ENCODE assay signal across 21 mouse cellular contexts in the genomic region with DNA sequence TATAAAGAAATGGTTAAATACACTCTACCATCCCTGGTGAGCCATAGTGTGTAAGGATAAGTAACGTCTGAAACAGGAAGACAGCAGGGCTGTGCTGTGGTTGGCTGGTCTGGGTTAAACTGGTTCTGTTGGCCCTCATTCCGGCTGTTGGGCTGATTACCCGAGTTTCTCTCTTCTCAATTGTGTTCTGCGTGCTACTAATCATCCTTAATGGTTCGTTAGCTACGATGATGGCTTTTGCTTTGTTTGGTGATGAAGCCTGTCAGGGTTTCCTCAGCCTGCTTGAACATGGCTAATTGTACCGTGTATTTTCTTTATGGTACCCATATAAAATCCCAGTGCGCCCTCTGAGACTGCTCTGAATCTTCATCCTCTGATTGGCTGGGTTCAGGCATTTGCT.
"Had no signal": no experiment of that assay in that cellular context is flagged by ENCODE, and none has a peak within 500 bp of the region (broad histone marks: within the 10 kb centered on the region; RNA-seq: fewer than 3 reads in every experiment).

No protein-coding gene starts in this region.

- H3K4me1 ChIP-seq: heart, embryonic 10.5 days; heart, embryonic 12.5 days; hindbrain, embryonic 15.5 days had no signal

- ATAC-seq: hindbrain, postnatal 0 days; intestine, postnatal 0 days had no signal

- H3K9me3 ChIP-seq: heart, embryonic 10.5 days; hindbrain, embryonic 15.5 days; limb, embryonic 10.5 days had no signal

- H3K4me2 ChIP-seq: heart, embryonic 12.5 days; hindbrain, embryonic 13.5 days; hindbrain, embryonic 15.5 days; limb, embryonic 12.5 days; liver, embryonic 11.5 days had no signal

- H3K27me3 ChIP-seq: heart, embryonic 12.5 days; hindbrain, embryonic 13.5 days; hindbrain, embryonic 15.5 days; limb, embryonic 12.5 days had no signal

- H3K4me3 ChIP-seq: heart, embryonic 10.5 days; heart, embryonic 12.5 days; hindbrain, embryonic 13.5 days; hindbrain, embryonic 15.5 days; layer of hippocampus, adult 2 months; left cerebral cortex, adult 2 months; limb, embryonic 10.5 days; limb, embryonic 12.5 days had no signal

- DNase-seq: gastrocnemius, postnatal 14 days; heart, adult 18-20 months; heart, postnatal 10 days; heart, postnatal 36 days; kidney, adult 18-20 months; kidney, adult 8-10 months; kidney, postnatal 10 days; kidney, postnatal 25 days; kidney, postnatal 4 days; liver had no signal

- H3K36me3 ChIP-seq: hindbrain, embryonic 15.5 days had no signal

- H3K9ac ChIP-seq: heart, embryonic 12.5 days; hindbrain, embryonic 13.5 days; hindbrain, embryonic 15.5 days; limb, embryonic 12.5 days had no signal

- H3K27ac ChIP-seq: heart, embryonic 10.5 days; hindbrain, embryonic 13.5 days; hindbrain, embryonic 15.5 days; hindbrain, postnatal 0 days; layer of hippocampus, adult 2 months; left cerebral cortex, adult 2 months; limb, embryonic 10.5 days; limb, embryonic 12.5 days had no signal
